Mouse (Mus musculus): ENCODE data around the gene Rnf157. TPM values are rescaled to one million over a fixed set of nuclear protein-coding genes. Genes with fewer than 3 reads are reported as not detected.

Gene Rnf157
- polyA plus RNA-seq, 1 experiment: not detected

DNA sequence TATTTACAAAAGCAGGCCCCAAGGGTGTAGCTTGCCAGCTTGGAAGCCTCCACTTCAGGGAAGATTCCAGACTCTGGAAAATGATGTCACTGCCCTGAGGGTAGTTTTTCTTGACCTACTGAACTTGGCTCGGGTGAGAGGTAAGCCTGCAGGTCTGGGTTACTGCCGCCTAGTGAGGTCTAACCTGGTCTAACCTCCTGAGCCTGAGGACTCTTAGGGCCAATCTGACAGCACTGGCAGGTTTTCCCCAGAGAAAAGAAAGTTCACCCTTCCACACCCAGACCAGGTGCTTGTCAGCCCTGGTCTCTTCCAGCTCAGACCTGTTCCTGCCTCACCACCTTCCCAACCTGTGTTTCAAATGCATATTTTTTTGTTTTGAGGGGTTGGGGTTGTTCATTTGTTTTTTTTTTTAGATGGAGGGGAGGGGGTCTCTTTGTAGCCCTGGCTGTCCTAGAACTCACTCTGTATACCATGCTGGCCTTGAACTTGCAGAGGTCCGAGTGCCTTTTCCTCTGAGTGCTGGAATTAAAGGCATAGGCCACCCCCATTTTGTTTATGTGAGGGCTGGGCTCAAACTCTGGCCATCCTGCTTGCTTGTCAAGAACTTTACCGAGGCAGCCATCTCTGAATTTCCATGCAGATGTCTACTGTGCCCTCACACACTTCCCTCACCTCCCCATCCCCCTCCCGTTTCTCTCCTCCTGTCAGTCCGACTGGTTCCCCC, 14.2 kb upstream of the Rnf157 start:
- no peak for TF ChIP-seq GATA1 (IDR thresholded peaks at IDR 0.05; ENCODE audit: low read length)

GRCm38 (mm10) chr11:116424621-116425407, 12.0 kb upstream of the Rnf157 start:
- no peak for TF ChIP-seq GATA1 (IDR thresholded peaks at IDR 0.05; ENCODE audit: low read length)

DNA sequence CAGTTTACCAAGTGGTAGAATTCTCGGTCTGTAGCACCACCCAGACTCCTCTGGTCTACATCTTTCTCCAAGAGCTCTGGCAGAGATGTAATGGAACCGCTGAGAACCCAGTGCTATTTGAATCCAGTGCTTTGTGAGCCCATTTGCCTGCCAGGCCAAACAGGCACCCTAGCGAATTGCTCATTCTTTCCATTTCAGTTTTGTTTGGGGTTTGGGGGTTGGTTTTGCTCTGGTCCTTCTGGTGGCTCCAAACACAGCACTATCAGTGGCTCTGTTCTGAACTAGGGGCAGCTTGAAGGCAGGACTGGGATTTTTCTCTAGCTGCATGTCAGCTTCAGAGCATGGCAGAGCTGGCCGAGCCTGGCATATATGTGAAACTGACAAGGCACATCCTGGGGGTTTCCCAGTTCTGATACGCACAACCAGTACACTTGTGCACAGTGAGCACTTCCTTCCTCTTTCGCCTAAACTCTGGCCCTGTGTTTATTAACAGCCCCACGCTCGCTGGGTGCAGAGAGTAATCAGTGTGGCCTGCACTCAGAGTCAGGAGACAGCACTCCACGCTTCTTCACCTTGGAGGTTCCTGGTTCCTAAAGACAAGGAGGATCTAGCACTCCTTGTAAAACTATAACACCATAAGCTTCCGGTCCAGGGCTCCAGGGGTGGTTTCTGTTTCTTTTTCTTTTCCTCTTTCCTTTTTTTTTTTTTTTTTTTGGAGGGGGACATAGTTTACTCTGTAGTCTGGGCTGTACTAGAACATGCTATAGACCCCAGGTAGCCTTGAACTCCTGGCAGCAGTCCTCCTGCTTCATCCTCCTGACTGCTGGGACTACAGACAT, 11.2 kb upstream of the Rnf157 start:
- no peak for TF ChIP-seq GATA1 (IDR thresholded peaks at IDR 0.05; ENCODE audit: low read length)

DNA sequence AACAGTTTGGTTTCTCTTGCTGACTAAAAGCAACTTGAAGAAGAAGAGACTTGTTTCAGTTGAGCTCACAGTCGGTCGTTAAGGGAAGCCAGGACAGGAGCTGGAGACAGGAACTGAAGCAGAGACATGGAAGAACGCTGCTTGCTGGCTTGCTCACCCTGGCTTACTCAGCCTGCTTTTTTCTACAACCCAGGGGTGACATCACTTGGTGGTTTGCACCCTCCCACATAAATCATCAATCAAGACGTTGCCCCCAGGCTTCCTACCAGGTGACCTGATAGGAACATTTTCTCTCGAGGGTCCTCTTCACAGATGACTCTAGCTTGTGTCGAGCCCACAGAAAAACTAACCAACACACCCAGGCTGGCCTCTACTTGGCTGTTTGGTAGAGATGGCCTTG, 10.4 kb upstream of the Rnf157 start:
- no peak for TF ChIP-seq GATA1 (IDR thresholded peaks at IDR 0.05; ENCODE audit: low read length)

DNA sequence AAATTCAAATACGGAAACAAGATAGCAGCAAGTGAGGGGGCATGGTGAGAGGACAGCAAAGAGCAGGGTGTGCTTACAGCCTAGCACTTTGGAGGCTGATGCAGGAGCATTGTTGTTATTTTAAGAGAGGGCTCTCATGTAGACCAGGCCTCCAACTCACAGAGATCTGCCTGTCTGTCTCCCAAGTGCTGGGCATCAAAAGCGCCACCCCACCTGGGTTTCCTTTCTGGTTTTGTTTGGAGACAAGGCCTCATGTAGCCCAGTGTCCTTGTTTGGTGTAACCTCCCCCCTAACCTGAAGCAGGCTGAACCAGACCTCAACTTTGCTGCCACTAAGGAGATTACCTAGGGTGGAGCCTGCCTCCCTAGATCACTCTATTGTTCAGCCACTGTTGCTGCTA, 9.7 kb upstream of the Rnf157 start:
- TF ChIP-seq GATA1 (IDR thresholded peaks at IDR 0.05; ENCODE audit: low read length): no peak

- TF ChIP-seq GATA1 (IDR thresholded peaks at IDR 0.05; ENCODE audit: low read length): no peak
Observed at GRCm38 (mm10) chr11:116421102-116421501, 8.3 kb upstream of the Rnf157 start.

DNA sequence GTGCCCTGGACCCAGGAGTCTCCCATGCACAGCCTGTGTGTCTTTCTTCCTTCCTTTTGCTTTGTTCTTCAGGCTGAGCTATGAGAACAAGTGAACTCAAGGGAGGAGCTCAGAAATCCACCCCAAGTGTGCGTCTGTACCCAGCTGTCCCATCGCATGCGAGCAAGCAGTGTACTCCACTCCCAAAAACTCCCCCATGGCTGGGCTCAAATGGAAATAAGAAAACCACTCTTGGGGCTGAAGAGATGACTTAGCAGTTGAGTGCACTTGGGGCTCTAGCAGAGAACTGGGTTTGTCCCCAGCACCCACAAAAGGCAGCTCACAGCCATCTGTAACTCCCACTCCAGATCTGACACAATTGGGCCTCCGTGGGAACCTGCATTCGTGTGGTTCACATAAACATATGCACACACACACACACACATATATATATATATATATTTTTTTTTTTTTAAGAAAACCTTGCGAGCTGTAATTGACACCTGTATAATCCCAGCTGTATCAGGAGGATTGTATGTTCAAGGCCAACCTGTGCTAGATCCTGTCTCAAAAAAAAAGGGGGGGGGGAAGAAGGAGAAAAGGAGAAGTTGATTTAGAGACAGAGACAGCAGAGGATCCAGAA, 6.1 kb upstream of the Rnf157 start:
- no peak for TF ChIP-seq GATA1 (IDR thresholded peaks at IDR 0.05; ENCODE audit: low read length)

- no peak for TF ChIP-seq GATA1 (IDR thresholded peaks at IDR 0.05; ENCODE audit: low read length)
Observed at GRCm38 (mm10) chr11:116418194-116418840, 5.5 kb upstream of the Rnf157 start.

DNA sequence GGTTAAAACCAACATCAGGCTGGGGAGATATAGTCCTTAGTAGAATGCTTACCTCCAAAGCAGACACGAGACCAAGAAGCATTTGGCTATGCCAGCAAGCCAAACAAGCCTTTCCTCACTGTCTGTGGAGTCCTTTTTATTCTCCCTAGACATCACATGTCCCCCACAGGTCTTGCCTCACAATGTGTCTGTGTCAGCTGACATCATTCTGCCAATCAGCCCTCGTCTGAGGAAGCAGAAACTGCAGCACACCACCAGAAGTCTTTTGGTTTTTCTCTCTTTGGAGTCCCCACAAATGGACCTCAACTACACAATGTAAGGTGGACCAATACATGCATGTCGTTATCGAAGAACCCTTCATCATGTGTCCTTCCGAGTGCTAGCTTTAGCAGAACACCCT, 4.2 kb upstream of the Rnf157 start:
- TF ChIP-seq GATA1 (IDR thresholded peaks at IDR 0.05; ENCODE audit: low read length): no peak

DNA sequence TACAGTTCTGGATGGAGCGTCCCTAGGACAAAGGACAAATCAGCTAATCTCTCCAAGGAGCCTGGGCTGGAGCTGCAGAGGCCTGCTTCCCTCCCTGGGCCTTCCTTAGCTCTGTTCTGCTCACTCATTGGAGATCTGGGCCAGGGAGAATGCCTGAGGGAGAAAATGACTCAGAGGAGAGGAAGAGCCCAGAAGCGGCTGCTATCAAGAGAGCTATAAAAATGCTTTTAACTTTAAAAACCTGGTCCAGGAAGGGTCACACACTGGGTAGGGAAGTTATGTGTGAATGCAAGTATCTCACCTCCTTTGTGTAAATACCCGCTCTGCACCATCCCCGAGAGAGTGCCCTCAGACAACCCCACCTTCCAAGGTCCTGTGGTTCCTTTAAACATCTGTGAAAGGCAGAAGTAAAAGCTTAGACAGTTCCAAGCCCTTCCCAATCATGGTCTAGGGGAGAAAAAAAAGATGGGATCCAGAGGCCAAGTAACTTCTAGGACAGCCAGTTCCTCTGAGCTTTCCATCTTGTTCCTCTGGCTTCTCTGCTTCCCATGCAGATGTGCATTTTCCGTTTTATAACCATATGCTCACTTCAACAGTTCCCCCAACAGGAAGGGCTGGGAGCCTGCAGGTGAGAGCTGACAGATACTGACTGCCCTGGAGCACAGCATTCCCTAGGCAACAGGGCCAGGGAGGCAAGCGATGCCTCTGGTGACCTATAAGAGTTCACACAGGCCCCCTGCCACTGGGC, 3.5 kb upstream of the Rnf157 start:
- no peak for TF ChIP-seq GATA1 (IDR thresholded peaks at IDR 0.05; ENCODE audit: low read length)

GRCm38 (mm10) chr11:116413631-116414022, 795 bp upstream of the Rnf157 start:
- TF ChIP-seq GATA1 (IDR thresholded peaks at IDR 0.05; ENCODE audit: low read length): no peak

GRCm38 (mm10) chr11:116412028-116412827, 604 bp downstream of the Rnf157 start:
- TF ChIP-seq GATA1 (IDR thresholded peaks at IDR 0.05; ENCODE audit: low read length): no peak

DNA sequence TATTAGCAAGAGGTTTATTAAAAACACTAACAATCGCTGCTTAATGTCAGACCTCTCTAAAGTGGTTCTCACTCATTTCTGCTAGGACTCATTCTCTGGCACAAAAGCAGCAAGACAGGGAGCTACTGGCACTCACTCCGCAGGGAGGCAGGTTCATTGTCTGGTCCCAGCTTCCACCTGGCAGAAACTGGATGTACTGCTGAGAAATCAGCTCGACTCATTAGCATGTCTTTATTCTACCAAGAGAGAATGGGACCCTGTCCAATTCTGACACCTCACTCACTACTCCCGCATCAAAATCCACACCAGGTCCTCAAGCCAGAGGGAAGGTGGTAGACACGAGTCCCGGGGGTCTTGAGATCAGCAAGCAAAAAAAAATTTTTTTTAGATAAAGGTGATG, 1.2 kb downstream of the Rnf157 start:
- TF ChIP-seq GATA1 (IDR thresholded peaks at IDR 0.05; ENCODE audit: low read length): no peak

DNA sequence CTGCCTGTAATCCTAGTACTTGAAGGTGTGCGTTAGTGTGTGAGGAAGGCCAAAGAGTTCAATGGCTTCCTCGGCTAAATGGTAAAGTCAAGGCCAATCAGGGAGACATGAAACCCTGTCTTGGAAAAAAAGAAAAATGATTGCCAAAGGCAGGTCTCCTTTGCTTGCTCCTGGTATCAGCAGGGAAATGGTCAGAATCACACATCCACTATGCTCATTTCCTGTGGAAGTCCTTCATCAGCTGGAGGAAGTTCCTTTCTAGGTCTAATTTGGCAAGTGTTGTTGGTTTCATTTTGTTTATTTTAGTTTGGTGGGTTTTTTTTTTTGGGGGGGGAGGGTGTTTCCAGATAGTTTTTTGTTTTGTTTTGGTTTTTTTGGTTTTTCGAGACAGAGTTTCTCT, 3.8 kb downstream of the Rnf157 start:
- no peak for TF ChIP-seq GATA1 (IDR thresholded peaks at IDR 0.05; ENCODE audit: low read length)

Measured in G1E-ER4 (cell line).